Mouse (Mus musculus) liver, adult 2 months (tissue): ENCODE results near the gene Sohlh1.

Experiments used
- CTCF ChIP-seq: fragments of 200-500 bp; IDR thresholded peaks from 2 replicates; pipeline ENCODE4 v1.5.1; 2011; ENCODE audit warnings: low read depth, low read length, control low read depth
- POLR2A ChIP-seq: fragments of 200-500 bp; IDR thresholded peaks from 2 replicates; pipeline ENCODE4 v1.6.1; 2011; ENCODE audit warnings: low read length, control low read depth; ENCODE audit not compliant: insufficient read depth; ENCODE audit errors: extremely low read depth

DNA sequence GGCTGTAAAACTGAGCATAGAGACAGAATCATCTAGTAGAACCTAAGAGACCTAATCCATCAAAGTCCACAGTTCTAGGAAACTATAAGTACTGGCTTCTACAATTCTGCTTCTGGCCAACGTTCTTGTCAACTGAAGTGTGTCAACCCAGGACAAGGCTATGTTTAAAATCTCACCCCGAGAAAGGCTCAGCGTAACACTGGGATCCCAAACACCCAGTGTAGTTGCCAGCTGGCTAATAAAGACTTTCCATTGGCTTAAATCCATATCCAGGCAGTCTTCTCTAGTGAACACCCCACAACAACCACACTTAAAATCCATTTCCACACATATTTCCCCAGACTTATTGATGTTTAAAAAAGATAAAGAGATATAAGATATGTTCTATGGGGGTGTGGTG lies 16.3 kb downstream of the Sohlh1 start:
- no peak for TF ChIP-seq POLR2A
- TF ChIP-seq CTCF: no peak
